Mouse (Mus musculus): ENCODE measurements around the gene Lrrtm4.

DNA sequence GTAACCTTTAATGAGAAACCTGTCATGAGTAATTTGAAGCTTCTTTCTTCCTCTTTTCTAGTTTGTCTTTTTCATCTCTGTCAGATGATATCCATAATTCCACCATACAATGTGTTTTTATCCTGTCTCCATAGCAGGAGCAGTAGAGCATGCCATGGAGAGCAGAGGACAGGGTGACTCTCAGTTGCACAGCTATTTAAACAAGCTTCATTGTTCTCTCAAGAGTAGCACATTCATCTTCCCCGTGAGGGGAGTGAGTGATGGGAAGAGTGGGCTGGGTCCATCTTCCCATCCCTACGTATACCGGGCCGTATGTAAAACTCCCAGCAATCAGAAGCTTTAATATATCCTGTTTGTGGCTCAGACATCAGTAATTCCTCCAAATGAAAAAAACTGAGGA is 370.9 kb downstream of the Lrrtm4 start:
- TF ChIP-seq EP300 (IDR thresholded peaks at IDR 0.05; ENCODE audit: low read depth), result no peak
- no peak for TF ChIP-seq CTCF (IDR thresholded peaks at IDR 0.05; ENCODE audit: low read depth)

All from heart, postnatal 0 days (tissue).